Mouse (Mus musculus) hindbrain, embryonic 16.5 days (tissue): ENCODE results near the gene Auts2. TPM values are rescaled to one million over a fixed set of nuclear protein-coding genes. Genes with fewer than 3 reads are reported as not detected.

Source experiments
- ATAC-seq: fragments of 200-750 bp; cut with Nextera tagmentation; 2 replicates; pipeline ENCODE4 v1.8.0; 2017; ENCODE audit warnings: moderate TSS enrichment, moderate library complexity
- H3K27ac ChIP-seq: fragments of 300-500 bp; sonication (generic); 2 replicates; pipeline ENCODE4 v1.5.1; 2014; ENCODE audit warnings: low read depth, mild to moderate bottlenecking, control low read depth, low read length, moderate library complexity
- H3K27me3 ChIP-seq: fragments of 300-500 bp; sonication (generic); replicated peaks from 2 replicates; pipeline ENCODE4 v1.6.1; 2014; ENCODE audit warnings: low read length; ENCODE audit not compliant: control insufficient read depth, insufficient read depth
- H3K36me3 ChIP-seq: fragments of 300-500 bp; sonication (generic); 2 replicates; pipeline ENCODE4 v1.6.1; 2014; ENCODE audit warnings: mild to moderate bottlenecking, low read length, moderate library complexity, mixed read lengths; ENCODE audit not compliant: control insufficient read depth, insufficient read depth
- H3K4me1 ChIP-seq: fragments of 300-500 bp; sonication (generic); 2 replicates; pipeline ENCODE4 v1.6.1; 2014; ENCODE audit warnings: low read depth, low read length; ENCODE audit not compliant: control insufficient read depth, insufficient read depth
- H3K4me2 ChIP-seq: fragments of 300-500 bp; sonication (generic); 2 replicates; pipeline ENCODE4 v1.6.1; 2014; ENCODE audit warnings: mild to moderate bottlenecking, low read length, control low read depth, moderate library complexity
- H3K4me3 ChIP-seq: fragments of 300-500 bp; sonication (generic); 2 replicates; pipeline ENCODE4 v1.5.1; 2014; ENCODE audit warnings: mild to moderate bottlenecking, low read length, control low read depth, moderate library complexity
- H3K9ac ChIP-seq: fragments of 300-500 bp; sonication (generic); 2 replicates; pipeline ENCODE4 v1.6.1; 2014; ENCODE audit warnings: low read depth, mild to moderate bottlenecking, control low read depth, low read length, moderate library complexity
- H3K9me3 ChIP-seq: fragments of 300-500 bp; sonication (generic); 2 replicates; pipeline ENCODE4 v1.6.1; 2014; ENCODE audit warnings: mild to moderate bottlenecking, low read length, moderate library complexity; ENCODE audit not compliant: control insufficient read depth
- WGBS: fragments of 180-500 bp; shearing (Covaris S2); extraction: QIAGEN DNeasy Blood & Tissue Kit; methylation state at CpG from one replicate; pipeline ENCODE4 v1.1.7; 2014; 5-methylcytosine and 5-hydroxymethylcytosine counted together
- polyA plus RNA-seq: library from polyadenylated mRNA; unstranded; fragments of >200 nt; fragmentation: Nextera tagmentation; extraction: Ambion mirVana; gene quantifications from 2 replicates; pipeline ENCODE4 v1.2.1, GENCODE M21; 2015

The Auts2 gene
- polyA plus RNA-seq, 1 experiment from 2014 or later = 43.2 TPM

- ATAC-seq = no peak
- H3K4me3 ChIP-seq = no peak overlapping the region
- WGBS = 58% methylated on average over 1 of the region's 1 CpGs
These were observed 181.9 kb downstream of the Auts2 start for GRCm38 (mm10) chr5:132361276-132361675.

GRCm38 (mm10) chr5:132357726-132358125 lies 185.4 kb downstream of the Auts2 start:
- Histone ChIP-seq H3K4me1 (no peaks in the 10 kb centered on the region; the same call in 1 of the 2 replicates), H3K9me3 (no peaks in the 10 kb centered on the region)
- WGBS = 67% methylated on average over 5 of the region's 5 CpGs

More at GRCm38 (mm10) chr5:132361276-132361675, 181.9 kb downstream of the Auts2 start:
- Histone ChIP-seq H3K36me3 (no peaks in the 10 kb centered on the region), H3K4me1 (peaks cover 2% of the 10 kb centered on the region; the same call in 1 of the 2 replicates), H3K27ac (no peak overlapping the region), H3K9me3 (no peaks in the 10 kb centered on the region), H3K4me2 (no peak overlapping the region), H3K9ac (no peak overlapping the region), H3K27me3 (no peaks in the 10 kb centered on the region)

GRCm38 (mm10) chr5:132355935-132356334 lies 187.2 kb downstream of the Auts2 start:
- WGBS = 86% methylated on average over 7 of the region's 7 CpGs
- no peak overlapping the region for H3K9ac ChIP-seq

More at GRCm38 (mm10) chr5:132357726-132358125, 185.4 kb downstream of the Auts2 start:
- no peak overlapping the region for H3K4me2 ChIP-seq
- no peak overlapping the region for H3K9ac ChIP-seq
- H3K36me3 ChIP-seq = no peaks in the 10 kb centered on the region
- H3K27me3 ChIP-seq = no peaks in the 10 kb centered on the region
- no peak for ATAC-seq
- no peak overlapping the region for H3K4me3 ChIP-seq
- H3K27ac ChIP-seq = no peak overlapping the region

GRCm38 (mm10) chr5:132352437-132352836 lies 190.7 kb downstream of the Auts2 start:
- H3K4me3 ChIP-seq = no peak overlapping the region
- H3K9me3 ChIP-seq = no peaks in the 10 kb centered on the region
- H3K9ac ChIP-seq = no peak overlapping the region
- WGBS = 33% methylated on average over 1 of the region's 1 CpGs
- no peak overlapping the region for H3K4me2 ChIP-seq
- no peaks in the 10 kb centered on the region for H3K36me3 ChIP-seq
- no peak overlapping the region for H3K27ac ChIP-seq
- H3K27me3 ChIP-seq = no peaks in the 10 kb centered on the region
- ATAC-seq = no peak
- H3K4me1 ChIP-seq = no peaks in the 10 kb centered on the region

More at GRCm38 (mm10) chr5:132355935-132356334, 187.2 kb downstream of the Auts2 start:
- no peak overlapping the region for H3K4me2 ChIP-seq
- H3K36me3 ChIP-seq = no peaks in the 10 kb centered on the region
- no peak overlapping the region for H3K4me3 ChIP-seq
- no peak overlapping the region for H3K27ac ChIP-seq
- H3K27me3 ChIP-seq = no peaks in the 10 kb centered on the region
- H3K9me3 ChIP-seq = no peaks in the 10 kb centered on the region
- no peaks in the 10 kb centered on the region for H3K4me1 ChIP-seq
- ATAC-seq = no peak

- Histone ChIP-seq H3K27me3 (no peaks in the 10 kb centered on the region), H3K4me3 (no peak overlapping the region), H3K4me2 (no peak overlapping the region), H3K9me3 (no peaks in the 10 kb centered on the region), H3K9ac (no peak overlapping the region), H3K27ac (no peak overlapping the region), H3K4me1 (no peaks in the 10 kb centered on the region), H3K36me3 (no peaks in the 10 kb centered on the region)
- ATAC-seq = no peak
These were observed 192.0 kb downstream of the Auts2 start for GRCm38 (mm10) chr5:132351139-132351538.

- WGBS = 70% methylated on average over 3 of the region's 3 CpGs
- peaks cover 6% of the 10 kb centered on the region; the same call in 1 of the 2 replicates for H3K4me1 ChIP-seq
- no peak overlapping the region for H3K9ac ChIP-seq
- no peaks in the 10 kb centered on the region for H3K27me3 ChIP-seq
- H3K9me3 ChIP-seq = no peaks in the 10 kb centered on the region
- no peak for ATAC-seq
- H3K27ac ChIP-seq = no peak overlapping the region
- H3K4me3 ChIP-seq = no peak overlapping the region
- H3K36me3 ChIP-seq = no peaks in the 10 kb centered on the region
- H3K4me2 ChIP-seq = no peak overlapping the region
These were observed 201.8 kb downstream of the Auts2 start for GRCm38 (mm10) chr5:132341315-132341714.

GRCm38 (mm10) chr5:132337677-132338076 lies 205.5 kb downstream of the Auts2 start:
- ATAC-seq = no peak
- H3K4me1 ChIP-seq = peaks cover 17% of the 10 kb centered on the region
- H3K4me3 ChIP-seq = no peak overlapping the region
- 77% methylated on average over 3 of the region's 3 CpGs for WGBS
- H3K27me3 ChIP-seq = no peaks in the 10 kb centered on the region
- no peak overlapping the region for H3K27ac ChIP-seq
- no peaks in the 10 kb centered on the region for H3K9me3 ChIP-seq
- no peaks in the 10 kb centered on the region for H3K36me3 ChIP-seq
- H3K9ac ChIP-seq = no peak overlapping the region
- H3K4me2 ChIP-seq = no peak overlapping the region

DNA sequence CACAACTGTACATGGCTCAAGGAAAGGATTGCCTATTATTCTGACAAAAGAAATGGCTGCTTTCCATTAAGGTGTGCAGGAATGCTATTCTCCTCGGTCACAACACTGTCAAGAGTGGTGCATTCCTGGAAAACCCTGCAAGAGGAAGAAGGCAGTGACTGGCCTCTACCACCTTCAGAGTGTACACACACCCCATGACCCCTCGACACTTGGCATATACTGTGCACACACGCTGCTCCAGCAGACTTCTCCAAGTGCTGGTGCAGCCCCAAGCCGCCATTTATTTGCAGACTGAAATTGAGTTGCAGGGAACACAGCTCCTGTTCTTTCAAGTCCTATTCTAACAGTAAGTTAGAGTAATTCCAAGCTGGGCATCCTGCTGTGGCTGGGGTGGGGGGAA lies 207.4 kb downstream of the Auts2 start:
- no peak overlapping the region for H3K4me2 ChIP-seq
- no peaks in the 10 kb centered on the region for H3K36me3 ChIP-seq
- ATAC-seq = no peak
- H3K9me3 ChIP-seq = no peaks in the 10 kb centered on the region
- H3K27ac ChIP-seq = no peak overlapping the region
- H3K4me1 ChIP-seq = peaks cover 17% of the 10 kb centered on the region
- H3K9ac ChIP-seq = no peak overlapping the region
- H3K4me3 ChIP-seq = no peak overlapping the region
- 80% methylated on average over 4 of the region's 4 CpGs for WGBS
- H3K27me3 ChIP-seq = no peaks in the 10 kb centered on the region

- Histone ChIP-seq H3K9me3 (no peaks in the 10 kb centered on the region), H3K36me3 (no peaks in the 10 kb centered on the region), H3K9ac (no peak overlapping the region), H3K4me2 (no peak overlapping the region), H3K27ac (no peak overlapping the region), H3K4me3 (no peak overlapping the region), H3K4me1 (peaks cover 17% of the 10 kb centered on the region), H3K27me3 (no peaks in the 10 kb centered on the region)
- no peak for ATAC-seq
- 72% methylated on average over 3 of the region's 3 CpGs for WGBS
These were observed 208.3 kb downstream of the Auts2 start for GRCm38 (mm10) chr5:132334796-132335195.

DNA sequence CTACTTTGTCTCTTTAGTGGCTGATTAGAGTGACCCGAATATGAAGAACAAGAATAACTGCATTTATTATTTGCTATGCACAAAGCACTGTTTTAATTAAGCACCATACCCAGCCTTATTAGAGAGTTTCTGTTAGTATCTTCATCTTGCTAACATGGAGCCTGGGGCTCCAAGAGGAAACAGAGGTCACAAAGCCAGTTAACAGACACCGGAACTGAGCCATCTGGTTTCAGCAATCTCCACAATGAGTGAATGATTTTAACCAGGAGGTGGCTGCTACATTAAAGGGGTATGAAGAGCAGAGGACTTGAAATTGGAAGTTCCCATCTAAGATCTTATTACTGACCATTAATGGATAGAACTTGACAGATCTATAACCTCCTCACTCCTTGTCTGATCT lies 209.4 kb downstream of the Auts2 start:
- 45% methylated on average over 2 of the region's 2 CpGs for WGBS
- no peak overlapping the region for H3K4me2 ChIP-seq
- no peaks in the 10 kb centered on the region for H3K36me3 ChIP-seq
- no peak overlapping the region for H3K27ac ChIP-seq
- ATAC-seq = no peak
- H3K9me3 ChIP-seq = no peaks in the 10 kb centered on the region
- H3K27me3 ChIP-seq = no peaks in the 10 kb centered on the region
- peaks cover 17% of the 10 kb centered on the region for H3K4me1 ChIP-seq
- no peak overlapping the region for H3K4me3 ChIP-seq
- H3K9ac ChIP-seq = no peak overlapping the region
